Mouse (Mus musculus) heart, adult 9 months (tissue): ENCODE results near the gene Prr11.

Source experiments
- DNase-seq, 2 experiments: peaks; one replicate each; pipeline ENCODE4 v3.0.0; 2022; ENCODE audit warnings: low spot score in 2 of 2

Gene Prr11

DNA sequence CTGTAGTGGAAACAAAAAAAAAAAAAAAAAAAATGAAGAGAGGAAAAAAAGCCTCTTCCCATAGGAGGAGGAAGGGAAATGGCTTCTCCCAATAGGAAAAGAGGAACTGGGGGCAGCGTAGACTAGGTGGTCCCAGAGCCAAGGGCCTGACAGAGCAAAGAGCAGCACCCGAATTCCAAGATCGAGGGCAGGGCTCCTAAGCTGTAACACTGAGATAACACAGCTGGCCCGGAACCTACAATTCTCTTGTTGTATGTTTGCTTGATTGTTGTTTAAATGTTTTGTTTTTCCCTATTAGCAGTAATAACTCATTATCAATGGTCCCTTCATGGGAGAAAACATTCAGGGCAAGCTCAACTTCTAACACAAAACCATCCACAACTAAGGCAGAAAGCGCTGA, 61.5 kb downstream of the Prr11 start:
- no peak for DNase-seq

DNA sequence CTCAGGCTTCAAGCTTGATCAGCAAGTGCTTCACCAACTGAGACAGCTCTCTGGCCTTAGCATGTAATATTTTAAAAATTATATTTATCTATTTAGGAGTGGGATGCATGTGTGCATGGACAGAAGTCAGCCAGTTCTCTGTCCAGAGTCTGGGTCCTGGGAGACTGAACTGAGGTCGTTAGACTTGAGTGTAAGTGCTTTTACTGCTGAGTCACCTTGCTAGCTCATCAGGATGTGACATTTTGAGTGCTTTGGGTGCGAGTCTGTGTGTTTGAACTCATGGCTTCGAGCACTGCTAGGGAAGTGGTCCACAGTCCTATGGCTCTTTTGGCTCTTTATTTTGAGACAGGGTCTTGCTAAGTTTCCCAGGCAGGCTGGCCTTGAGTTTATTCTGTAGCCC, 65.5 kb downstream of the Prr11 start:
- DNase-seq: no peak

DNA sequence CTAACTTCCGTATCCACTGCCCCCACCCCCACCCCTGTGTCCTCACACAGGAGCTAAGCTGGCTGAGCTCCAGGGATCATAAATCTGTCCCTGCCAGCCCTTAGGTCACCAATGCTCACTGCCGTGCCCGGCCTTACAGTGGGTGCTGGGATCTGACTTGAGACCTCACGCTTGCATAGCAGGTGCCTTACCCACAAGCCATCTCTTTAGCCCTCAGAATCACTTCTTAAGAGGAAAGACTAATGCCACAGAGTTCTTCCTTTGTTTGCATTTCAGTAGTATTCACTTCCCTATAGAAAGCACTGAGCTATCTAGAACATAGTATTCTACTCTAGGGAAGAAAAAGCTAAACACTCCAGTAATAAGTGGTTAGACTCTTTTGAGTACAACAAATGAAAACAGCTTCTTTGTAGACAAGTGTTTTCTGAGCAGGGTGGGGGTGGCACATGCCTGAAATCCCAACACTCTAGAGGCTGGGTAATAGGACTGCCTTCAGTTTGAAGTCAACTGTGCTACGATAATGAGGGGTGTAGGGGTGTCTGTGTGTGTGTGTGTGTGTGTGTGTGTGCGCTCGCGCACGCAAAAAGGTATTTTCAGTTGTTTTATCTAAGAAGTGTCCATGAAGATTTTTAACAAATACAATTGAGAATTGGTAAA, 69.1 kb downstream of the Prr11 start:
- DNase-seq: no peak
